Mouse (Mus musculus): ENCODE measurements around the gene Blmh. TPM values are rescaled to one million over a fixed set of nuclear protein-coding genes. Genes with fewer than 3 reads are reported as not detected.

Blmh gene
- polyA plus RNA-seq, 1 experiment, result 26.4 TPM

- Histone ChIP-seq H3K27me3 (ENCODE audit: control insufficient read depth, insufficient read depth, insufficient read length) (peaks cover 5% of the 10 kb centered on the region), H3K36me3 (ENCODE audit: control insufficient read depth, insufficient read depth) (no peaks in the 10 kb centered on the region), H3K4me3 (ENCODE audit: insufficient read depth, poor library complexity, severe bottlenecking) (no peak overlapping the region), H3K79me3 (ENCODE audit: low read depth) (no peaks in the 10 kb centered on the region), H3K79me2 (ENCODE audit: control insufficient read depth, insufficient read depth) (no peaks in the 10 kb centered on the region), H3ac (ENCODE audit: control insufficient read depth, insufficient read length, low read depth) (no peak overlapping the region)
- TF ChIP-seq MYOD1 (IDR thresholded peaks at IDR 0.05; ENCODE audit: control insufficient read depth, insufficient read length, low read depth), result no peak
- no peak for TF ChIP-seq MYOG (IDR thresholded peaks at IDR 0.05; ENCODE audit: control insufficient read depth, extremely low read depth, insufficient read length)
- no peak for TF ChIP-seq MAX (IDR thresholded peaks at IDR 0.05)
- TF ChIP-seq FOSL1 (IDR thresholded peaks at IDR 0.05; ENCODE audit: insufficient read depth, low read length, poor library complexity, severe bottlenecking), result no peak
- TF ChIP-seq CEBPB (IDR thresholded peaks at IDR 0.05; ENCODE audit: low read depth), result no peak
Measured at GRCm38 (mm10) chr11:77018046-77018445, 93.4 kb downstream of the Blmh start.

GRCm38 (mm10) chr11:77019539-77019938, 94.9 kb downstream of the Blmh start:
- TF ChIP-seq CEBPB (IDR thresholded peaks at IDR 0.05; ENCODE audit: low read depth) (no peak), CTCF (IDR thresholded peaks at IDR 0.05; ENCODE audit: control insufficient read depth, insufficient read depth, insufficient read length) (no peak), MYOG (IDR thresholded peaks at IDR 0.05; ENCODE audit: control insufficient read depth, extremely low read depth, insufficient read length) (no peak), FOSL1 (IDR thresholded peaks at IDR 0.05; ENCODE audit: insufficient read depth, low read length, poor library complexity, severe bottlenecking) (no peak), MYOD1 (IDR thresholded peaks at IDR 0.05; ENCODE audit: control insufficient read depth, insufficient read length, low read depth) (no peak), USF1 (IDR thresholded peaks at IDR 0.05; ENCODE audit: low read depth) (no peak), MAX (IDR thresholded peaks at IDR 0.05) (no peak)
- peaks cover 9% of the 10 kb centered on the region for H3K27me3 ChIP-seq (ENCODE audit: control insufficient read depth, insufficient read depth, insufficient read length)
- no peak overlapping the region for H3K4me3 ChIP-seq (ENCODE audit: insufficient read depth, poor library complexity, severe bottlenecking)
- H3K79me2 ChIP-seq (ENCODE audit: control insufficient read depth, insufficient read depth), result no peaks in the 10 kb centered on the region
- H3ac ChIP-seq (ENCODE audit: control insufficient read depth, insufficient read length, low read depth), result no peak overlapping the region
- H3K36me3 ChIP-seq (ENCODE audit: control insufficient read depth, insufficient read depth), result no peaks in the 10 kb centered on the region
- H3K79me3 ChIP-seq (ENCODE audit: low read depth), result no peaks in the 10 kb centered on the region

DNA sequence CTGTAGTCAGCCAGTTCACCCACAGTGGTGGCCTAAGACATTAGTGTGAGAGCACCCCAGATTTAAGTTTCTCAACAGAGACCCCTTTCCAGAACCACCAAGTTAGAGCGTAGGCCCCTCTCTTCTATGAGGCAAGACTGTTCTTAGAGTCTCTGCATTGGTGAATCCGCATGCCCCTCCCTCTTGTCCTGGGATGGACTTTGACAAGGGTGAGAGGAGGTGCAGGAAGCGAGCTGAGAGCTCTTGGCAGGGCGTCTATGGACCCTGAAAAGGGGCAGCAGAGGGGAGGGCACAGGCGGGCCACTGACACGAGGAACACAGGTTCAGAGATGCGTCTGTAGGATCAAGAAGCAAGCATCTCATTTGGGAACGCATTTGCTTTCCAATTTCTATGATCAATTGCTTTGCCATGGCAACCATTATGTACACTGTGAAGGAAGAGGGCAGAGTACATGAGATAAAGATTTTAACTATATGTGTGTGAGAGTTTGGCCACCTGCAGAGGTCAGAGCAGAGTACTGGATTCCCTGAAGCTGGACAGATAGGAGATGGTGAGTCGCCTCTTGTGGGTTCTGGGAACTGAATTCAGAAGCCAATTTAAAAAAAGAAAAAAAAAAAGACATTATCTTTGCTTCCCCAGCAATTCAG, 97.3 kb downstream of the Blmh start:
- Histone ChIP-seq H3ac (ENCODE audit: control insufficient read depth, insufficient read length, low read depth) (no peak overlapping the region), H3K79me3 (ENCODE audit: low read depth) (no peaks in the 10 kb centered on the region), H3K4me3 (ENCODE audit: insufficient read depth, poor library complexity, severe bottlenecking) (no peak overlapping the region), H3K36me3 (ENCODE audit: control insufficient read depth, insufficient read depth) (no peaks in the 10 kb centered on the region), H3K79me2 (ENCODE audit: control insufficient read depth, insufficient read depth) (no peaks in the 10 kb centered on the region), H3K27me3 (ENCODE audit: control insufficient read depth, insufficient read depth, insufficient read length) (peaks cover 9% of the 10 kb centered on the region)
- TF ChIP-seq MYOG (IDR thresholded peaks at IDR 0.05; ENCODE audit: control insufficient read depth, extremely low read depth, insufficient read length) (no peak), USF1 (IDR thresholded peaks at IDR 0.05; ENCODE audit: low read depth) (no peak), CEBPB (IDR thresholded peaks at IDR 0.05; ENCODE audit: low read depth) (no peak), CTCF (IDR thresholded peaks at IDR 0.05; ENCODE audit: control insufficient read depth, insufficient read depth, insufficient read length) (no peak), MYOD1 (IDR thresholded peaks at IDR 0.05; ENCODE audit: control insufficient read depth, insufficient read length, low read depth) (no peak), FOSL1 (IDR thresholded peaks at IDR 0.05; ENCODE audit: insufficient read depth, low read length, poor library complexity, severe bottlenecking) (no peak), MAX (IDR thresholded peaks at IDR 0.05) (no peak)

DNA sequence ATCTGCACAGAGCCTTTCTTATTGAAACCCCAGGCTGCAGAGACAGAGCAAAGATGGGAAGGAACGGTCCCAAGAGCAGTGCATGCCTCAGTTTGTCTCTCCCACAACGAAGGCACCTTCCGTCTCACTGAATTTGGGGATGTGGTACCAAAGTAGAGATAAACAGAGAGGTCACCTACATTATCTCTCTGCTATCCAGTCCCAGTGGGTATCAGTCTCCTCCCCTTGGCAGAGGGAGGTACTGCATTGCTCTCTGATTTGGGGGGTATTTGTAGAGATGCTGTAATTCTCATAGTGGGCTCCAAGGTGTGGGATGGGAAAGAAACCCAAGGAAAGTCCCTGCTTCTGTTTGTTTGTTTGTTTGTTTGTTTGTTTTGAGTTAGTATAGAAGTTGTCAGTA, 102.0 kb downstream of the Blmh start:
- no peaks in the 10 kb centered on the region for H3K79me3 ChIP-seq (ENCODE audit: low read depth)
- H3ac ChIP-seq (ENCODE audit: control insufficient read depth, insufficient read length, low read depth), result no peak overlapping the region
- TF ChIP-seq CTCF (IDR thresholded peaks at IDR 0.05; ENCODE audit: control insufficient read depth, insufficient read depth, insufficient read length), result no peak
- TF ChIP-seq CEBPB (IDR thresholded peaks at IDR 0.05; ENCODE audit: low read depth), result no peak
- no peak for TF ChIP-seq MAX (IDR thresholded peaks at IDR 0.05)
- no peak for TF ChIP-seq MYOG (IDR thresholded peaks at IDR 0.05; ENCODE audit: control insufficient read depth, extremely low read depth, insufficient read length)
- TF ChIP-seq FOSL1 (IDR thresholded peaks at IDR 0.05; ENCODE audit: insufficient read depth, low read length, poor library complexity, severe bottlenecking), result no peak
- TF ChIP-seq USF1 (IDR thresholded peaks at IDR 0.05; ENCODE audit: low read depth), result no peak
- no peak for TF ChIP-seq MYOD1 (IDR thresholded peaks at IDR 0.05; ENCODE audit: control insufficient read depth, insufficient read length, low read depth)
- H3K27me3 ChIP-seq (ENCODE audit: control insufficient read depth, insufficient read depth, insufficient read length), result peaks cover 4% of the 10 kb centered on the region
- no peak overlapping the region for H3K4me3 ChIP-seq (ENCODE audit: insufficient read depth, poor library complexity, severe bottlenecking)
- no peaks in the 10 kb centered on the region for H3K36me3 ChIP-seq (ENCODE audit: control insufficient read depth, insufficient read depth)
- H3K79me2 ChIP-seq (ENCODE audit: control insufficient read depth, insufficient read depth), result no peaks in the 10 kb centered on the region

DNA sequence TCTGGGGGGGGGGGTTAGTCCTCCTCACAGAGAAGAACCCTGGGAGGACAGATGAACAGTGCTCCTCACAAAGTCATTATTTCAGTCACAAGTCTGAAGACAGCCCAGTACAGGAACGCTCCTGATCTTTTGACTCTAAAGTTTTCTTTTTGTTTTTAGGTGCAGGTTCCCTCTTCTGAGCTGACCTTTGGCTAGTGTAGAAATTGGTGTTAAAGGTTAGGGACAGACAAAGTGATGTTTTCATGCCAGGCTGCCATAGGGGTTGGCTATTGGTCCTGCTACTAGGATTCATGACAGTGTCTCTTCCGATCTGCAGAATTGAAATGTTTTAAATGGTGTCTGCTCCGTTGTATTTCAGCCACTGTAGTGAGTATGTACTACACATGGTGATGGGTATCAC, 103.5 kb downstream of the Blmh start:
- Histone ChIP-seq H3K79me2 (ENCODE audit: control insufficient read depth, insufficient read depth) (no peaks in the 10 kb centered on the region), H3K36me3 (ENCODE audit: control insufficient read depth, insufficient read depth) (no peaks in the 10 kb centered on the region), H3ac (ENCODE audit: control insufficient read depth, insufficient read length, low read depth) (no peak overlapping the region), H3K4me3 (ENCODE audit: insufficient read depth, poor library complexity, severe bottlenecking) (no peak overlapping the region), H3K27me3 (ENCODE audit: control insufficient read depth, insufficient read depth, insufficient read length) (peaks cover 4% of the 10 kb centered on the region), H3K79me3 (ENCODE audit: low read depth) (no peaks in the 10 kb centered on the region)
- no peak for TF ChIP-seq CTCF (IDR thresholded peaks at IDR 0.05; ENCODE audit: control insufficient read depth, insufficient read depth, insufficient read length)
- no peak for TF ChIP-seq MYOD1 (IDR thresholded peaks at IDR 0.05; ENCODE audit: control insufficient read depth, insufficient read length, low read depth)
- no peak for TF ChIP-seq CEBPB (IDR thresholded peaks at IDR 0.05; ENCODE audit: low read depth)
- no peak for TF ChIP-seq MAX (IDR thresholded peaks at IDR 0.05)
- no peak for TF ChIP-seq FOSL1 (IDR thresholded peaks at IDR 0.05; ENCODE audit: insufficient read depth, low read length, poor library complexity, severe bottlenecking)
- TF ChIP-seq USF1 (IDR thresholded peaks at IDR 0.05; ENCODE audit: low read depth), result no peak
- TF ChIP-seq MYOG (IDR thresholded peaks at IDR 0.05; ENCODE audit: control insufficient read depth, extremely low read depth, insufficient read length), result no peak

Data from C2C12 (cell line).